Mouse (Mus musculus) megakaryocyte, embryonic 14.5 days (primary cell): ENCODE measurements around the gene Smyd3.

Experiments used
- FLI1 ChIP-seq: IDR thresholded peaks from 2 replicates; pipeline ENCODE4 v1.6.1; 2012; ENCODE audit warnings: low read length, inconsistent platforms, mixed read lengths
- GATA1 ChIP-seq: IDR thresholded peaks from 3 replicates; pipeline ENCODE4 v1.6.1; 2012; ENCODE audit warnings: mixed read lengths, low read length, inconsistent platforms, borderline replicate concordance

DNA sequence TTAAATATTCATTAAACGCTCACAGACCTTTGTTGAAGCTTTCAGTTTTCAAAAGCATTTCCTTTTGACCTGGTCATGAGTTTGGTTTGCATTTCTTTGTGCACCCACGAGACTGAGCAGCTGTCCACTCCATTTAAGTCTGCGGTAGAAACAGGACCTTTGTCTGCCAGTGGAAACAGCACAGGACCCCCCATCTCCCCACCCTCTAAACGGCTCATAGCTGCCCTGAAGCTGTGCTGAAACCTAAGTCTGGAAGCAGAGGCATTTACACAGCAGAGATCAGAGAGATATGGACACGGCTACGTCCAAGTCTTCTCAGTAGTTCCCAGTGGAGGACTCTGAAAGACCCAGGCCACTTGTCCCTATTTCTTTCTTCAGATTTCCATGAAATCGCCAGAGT is 305.5 kb downstream of the Smyd3 start:
- no peak for TF ChIP-seq GATA1
- TF ChIP-seq FLI1 = no peak
